Mouse (Mus musculus): ENCODE data around the gene Sdcbp2. TPM values are rescaled to one million over a fixed set of nuclear protein-coding genes. Genes with fewer than 3 reads are reported as not detected.
"Not testable (repeated sequence)": the region's sequence is repeated elsewhere in the genome, so short reads cannot be mapped to it uniquely, and the experiment has no call there.

The Sdcbp2 gene
- total RNA-seq, 2 experiments from 2014 or later: 0.80 to 2.0 TPM

DNA sequence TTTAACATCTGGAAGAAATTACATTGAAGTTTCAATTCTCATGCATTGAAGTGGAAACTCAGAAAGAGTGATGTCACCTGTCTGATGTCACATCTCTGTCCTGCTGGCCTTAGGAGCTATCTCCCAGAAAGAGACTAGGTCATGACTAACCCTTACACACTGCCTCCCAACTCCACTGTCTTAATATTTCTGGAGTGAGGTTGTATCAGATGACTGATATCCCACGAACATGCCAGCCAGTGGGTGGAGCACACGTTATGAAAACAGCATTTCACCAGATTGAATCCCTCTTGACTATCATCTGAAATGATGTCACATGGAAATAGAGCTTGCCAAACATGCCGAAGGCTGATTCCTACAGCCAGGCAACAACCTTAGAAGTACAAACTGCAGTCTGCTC is 7.4 kb upstream of the Sdcbp2 start:
- DNase-seq (ENCODE audit: low spot score in 2 of 2): no peak

DNA sequence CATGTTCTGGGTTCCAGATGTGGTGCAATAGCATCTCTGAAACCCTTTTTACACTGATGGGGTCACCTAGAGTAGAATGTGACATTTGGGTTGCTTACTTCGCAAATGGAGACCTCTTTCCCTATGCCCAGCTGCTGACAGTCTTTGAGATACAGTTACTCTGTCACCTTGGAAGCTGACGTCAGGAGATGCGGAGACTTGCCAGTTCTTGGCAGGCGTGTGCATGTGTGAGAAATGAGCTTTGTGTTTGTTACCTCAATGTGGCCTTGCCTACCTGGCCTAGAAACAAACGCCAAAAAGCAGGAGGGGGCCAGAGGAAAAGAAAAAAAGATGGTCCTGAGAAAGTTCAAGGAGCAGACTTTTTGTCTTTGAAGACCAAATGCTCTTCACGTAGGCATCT is 5.6 kb upstream of the Sdcbp2 start:
- no peak for DNase-seq (ENCODE audit: low spot score in 2 of 2)

DNA sequence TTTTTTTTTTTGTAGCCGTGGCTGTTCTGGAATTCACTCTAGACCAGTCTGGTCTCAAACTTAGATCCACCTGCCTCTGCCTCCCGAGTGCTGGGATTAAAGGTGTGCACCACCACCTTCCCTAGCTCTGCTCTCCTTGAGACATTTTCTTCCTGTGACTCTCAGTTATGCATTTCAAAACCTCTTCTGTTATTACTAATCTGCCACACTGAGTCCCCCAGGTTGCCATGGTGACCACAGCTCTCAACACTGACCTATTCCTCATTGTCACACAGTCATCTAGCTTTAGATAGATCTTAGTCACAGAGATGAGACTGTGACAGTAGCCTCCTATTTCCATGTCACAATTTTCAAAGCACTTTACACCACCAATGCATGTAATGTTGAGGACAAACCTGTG is 3.0 kb upstream of the Sdcbp2 start:
- peak in 1 of 2 experiments; percentile 38 for DNase-seq (ENCODE audit: low spot score in 2 of 2)

DNA sequence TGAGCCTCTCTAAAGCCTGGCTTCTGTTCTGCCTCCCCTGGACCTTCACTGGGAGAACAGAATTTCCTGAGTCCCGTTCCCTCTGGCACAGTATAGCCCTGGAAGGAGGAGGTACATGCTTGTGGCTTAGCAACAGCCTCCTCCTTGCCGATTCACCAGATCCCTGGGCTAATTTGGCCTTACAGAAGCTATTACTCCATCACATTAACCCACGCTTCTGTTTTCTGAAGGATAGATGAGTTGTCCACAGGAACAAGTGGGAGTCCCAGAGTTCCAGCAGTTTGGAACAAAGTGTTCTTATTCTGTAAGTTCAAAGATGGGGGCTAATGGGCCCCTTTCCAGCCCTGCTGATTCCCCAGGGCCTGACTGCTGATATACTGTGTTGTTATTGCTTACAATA is 1.2 kb downstream of the Sdcbp2 start:
- DNase-seq (ENCODE audit: low spot score in 2 of 2): no peak

DNA sequence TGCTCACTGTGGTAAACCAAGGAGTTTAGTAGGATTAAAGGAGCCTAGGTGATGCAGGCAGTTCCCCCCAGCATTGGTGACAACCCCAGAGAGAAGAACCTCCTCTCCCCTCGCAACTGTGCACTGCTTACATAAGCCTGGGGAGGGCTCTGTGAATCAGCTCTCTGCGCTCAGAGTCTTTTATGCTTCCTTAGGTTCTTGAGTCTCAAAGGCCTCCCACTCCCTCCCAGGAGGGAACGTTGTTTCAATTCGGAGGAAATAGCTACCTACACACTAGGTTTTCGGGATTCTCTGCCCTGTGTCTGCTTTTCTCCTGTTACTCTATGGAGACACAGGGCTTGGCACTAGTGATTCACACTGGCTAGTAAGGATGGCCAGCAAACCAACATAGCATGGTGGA is 2.2 kb downstream of the Sdcbp2 start:
- DNase-seq (ENCODE audit: low spot score in 2 of 2): no peak

DNA sequence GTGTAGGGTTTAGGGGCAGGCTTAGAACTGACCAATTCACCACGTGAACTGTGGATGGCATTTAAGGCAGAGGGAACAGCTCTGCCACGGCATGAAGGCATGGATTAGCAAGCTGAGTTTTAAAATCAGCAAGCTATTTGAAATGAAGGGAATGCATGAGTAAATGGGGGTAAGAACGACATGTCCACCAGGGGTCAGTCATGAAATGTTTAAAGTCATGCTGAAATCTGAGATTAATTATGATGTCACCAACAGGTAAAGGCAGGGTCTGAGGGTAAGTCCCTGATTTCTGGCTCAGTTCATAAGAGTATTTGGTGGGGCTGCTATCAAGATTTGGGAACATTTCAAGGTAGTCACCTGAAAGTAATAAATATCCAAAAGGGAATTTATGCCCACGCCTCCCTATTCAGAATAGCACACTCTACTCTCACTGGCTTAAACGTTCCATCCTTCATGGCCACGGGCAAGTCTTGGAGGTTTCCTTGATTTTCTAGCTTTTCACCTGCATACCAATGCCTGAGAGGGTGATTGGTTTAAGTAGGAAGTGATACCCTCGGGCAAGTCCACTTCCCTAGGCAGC is 2.8 kb downstream of the Sdcbp2 start:
- no peak for DNase-seq (ENCODE audit: low spot score in 2 of 2)

DNA sequence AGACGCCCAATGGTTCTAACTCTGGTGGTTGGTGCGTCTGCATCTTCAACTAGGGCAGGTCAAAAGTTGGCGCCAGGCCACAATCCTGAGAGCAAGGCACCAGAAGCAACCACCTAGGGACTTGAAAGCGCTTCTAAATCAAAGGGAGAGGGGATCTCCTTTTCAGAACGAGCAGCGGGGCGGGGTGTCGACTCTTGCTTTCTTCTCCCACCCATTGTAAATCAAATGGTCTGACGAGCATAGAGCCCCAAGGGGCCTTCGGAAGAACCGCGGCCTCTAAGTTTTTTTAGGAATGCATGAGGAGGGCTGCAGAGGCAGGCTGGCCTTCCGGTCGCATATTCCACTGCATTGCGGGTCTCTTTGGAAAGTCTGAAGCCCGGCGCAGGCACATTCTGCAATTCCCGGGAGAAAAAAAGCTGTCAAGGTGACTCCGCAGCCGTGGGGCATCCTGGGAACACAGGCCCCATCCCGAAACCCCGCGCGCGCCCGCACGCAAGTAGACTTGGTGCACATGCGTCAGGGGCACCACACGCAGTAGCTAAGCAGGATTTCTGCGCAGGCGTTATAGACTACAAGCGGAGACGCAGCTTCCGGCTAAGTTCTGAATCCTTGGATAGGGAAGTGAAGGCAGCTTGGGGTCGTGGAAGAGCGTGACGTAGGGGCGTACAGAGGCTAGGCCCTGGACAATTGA is 3.4 kb downstream of the Sdcbp2 start:
- peak; percentile 75 to 80 for DNase-seq (ENCODE audit: low spot score in 2 of 2)

DNA sequence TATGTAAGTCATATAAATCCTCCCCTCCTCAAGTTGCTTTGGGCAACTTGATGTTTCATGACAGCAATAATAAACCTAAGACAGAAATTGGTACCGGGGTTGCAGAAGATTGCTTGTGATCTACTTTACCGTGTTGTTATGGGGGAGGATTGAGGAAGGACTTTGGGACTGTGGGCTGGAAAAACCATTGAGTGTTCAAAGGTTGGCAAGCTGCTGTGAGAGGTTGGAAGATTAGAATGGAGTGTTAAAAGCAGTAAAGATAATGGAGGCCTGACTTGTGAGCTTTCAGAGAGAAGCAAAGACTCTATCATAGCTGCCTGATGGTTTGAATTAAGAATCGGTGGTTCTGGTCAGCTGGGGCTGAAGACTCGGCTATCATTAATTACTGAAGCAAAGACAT is 6.8 kb downstream of the Sdcbp2 start:
- no peak for DNase-seq (ENCODE audit: low spot score in 2 of 2)

DNA sequence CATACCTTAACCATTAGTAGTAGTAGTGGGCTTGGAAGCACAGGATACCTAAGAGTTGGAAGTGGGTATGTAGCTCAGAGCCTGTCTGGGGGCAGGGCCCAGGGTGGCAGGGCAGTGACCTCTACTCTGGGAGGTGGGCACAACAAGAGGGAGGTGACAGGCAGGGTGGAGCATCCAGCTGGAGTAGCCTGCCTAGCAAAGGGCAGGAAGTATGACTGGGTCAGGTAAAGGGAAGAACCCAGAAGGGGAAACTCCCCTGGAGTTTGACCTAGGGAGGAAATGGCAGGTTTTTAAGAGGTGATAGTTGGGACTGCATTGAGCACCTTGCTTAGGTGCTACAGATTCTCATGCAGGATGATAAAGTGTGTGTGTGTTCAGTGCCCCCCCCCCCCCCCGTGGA is 8.5 kb downstream of the Sdcbp2 start:
- DNase-seq (ENCODE audit: low spot score in 2 of 2): no peak

DNA sequence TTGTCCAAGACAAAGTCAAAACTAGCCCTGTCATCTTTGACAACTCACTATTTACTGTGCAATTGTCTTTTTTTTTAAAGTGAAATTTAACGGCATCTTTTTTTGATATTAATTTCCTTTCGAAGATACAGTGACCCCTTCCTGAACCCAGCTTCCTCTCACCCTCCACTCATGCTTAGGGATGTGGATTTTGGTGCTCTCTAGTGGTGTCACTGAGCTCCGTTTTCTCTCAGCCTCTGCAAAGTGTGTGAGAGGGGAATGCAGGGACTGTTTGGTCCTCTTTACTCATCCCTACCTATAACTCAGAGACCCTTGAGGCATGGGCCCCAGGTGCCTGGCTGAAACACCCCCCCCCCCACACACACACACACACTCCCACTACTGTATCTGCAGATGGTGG is 13.5 kb downstream of the Sdcbp2 start:
- DNase-seq (ENCODE audit: low spot score in 2 of 2): no peak

DNA sequence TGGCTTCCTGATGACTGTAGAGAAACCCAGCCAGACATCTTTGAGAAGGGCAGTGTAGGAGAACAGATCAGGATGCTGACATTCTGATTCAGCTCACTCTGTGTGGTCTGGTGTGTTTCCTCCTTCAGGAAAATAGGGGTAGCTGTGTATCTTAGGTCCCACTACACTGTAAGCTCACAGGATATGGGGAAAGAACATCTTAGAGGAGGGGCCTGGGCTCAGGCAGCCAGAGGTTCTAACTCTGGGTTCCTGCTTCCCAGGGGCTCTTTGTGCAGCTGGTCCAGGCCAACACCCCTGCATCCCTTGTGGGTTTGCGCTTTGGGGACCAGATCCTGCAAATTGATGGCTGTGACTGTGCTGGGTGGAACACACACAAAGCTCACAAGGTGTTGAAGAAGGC is 14.4 kb downstream of the Sdcbp2 start:
- no peak for DNase-seq (ENCODE audit: low spot score in 2 of 2)

DNA sequence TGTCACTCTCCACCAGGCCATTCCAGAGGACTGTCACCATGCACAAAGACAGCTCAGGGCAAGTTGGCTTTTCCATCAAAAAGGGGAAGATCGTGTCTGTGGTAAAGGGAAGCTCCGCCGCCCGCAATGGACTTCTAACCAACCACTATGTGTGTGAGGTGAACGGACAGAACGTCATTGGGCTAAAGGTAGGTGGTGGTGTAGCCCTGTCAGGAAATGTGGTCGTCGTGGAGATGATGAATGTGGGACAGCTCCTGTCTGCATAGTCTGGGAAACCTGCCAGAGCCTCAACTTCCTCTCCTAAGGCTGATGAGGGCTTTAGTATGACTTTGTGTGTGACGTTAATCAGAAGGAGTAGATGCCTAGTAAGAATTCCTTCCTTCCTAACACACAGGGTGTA is 14.9 kb downstream of the Sdcbp2 start:
- DNase-seq (ENCODE audit: low spot score in 2 of 2): no peak

DNA sequence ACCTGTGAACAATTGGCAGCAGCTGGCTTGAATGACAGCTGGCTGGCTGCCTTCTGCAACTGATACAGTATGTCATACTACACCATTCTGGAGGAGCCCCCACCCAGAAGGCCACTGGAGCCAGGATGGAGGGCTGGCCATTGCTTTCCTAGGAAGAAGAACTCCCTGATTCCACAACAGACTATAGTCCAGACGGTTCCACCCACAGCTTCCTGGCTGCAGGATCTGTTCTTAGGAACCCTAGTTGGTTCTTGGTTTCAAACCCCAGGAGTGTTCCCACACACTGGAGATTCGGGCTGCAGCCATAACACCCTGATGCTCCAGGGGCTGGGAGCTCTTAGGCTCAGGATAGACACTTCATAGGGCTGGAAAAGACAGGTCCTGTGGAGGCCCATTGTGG is 25.6 kb downstream of the Sdcbp2 start:
- DNase-seq (ENCODE audit: low spot score in 2 of 2): no peak

DNA sequence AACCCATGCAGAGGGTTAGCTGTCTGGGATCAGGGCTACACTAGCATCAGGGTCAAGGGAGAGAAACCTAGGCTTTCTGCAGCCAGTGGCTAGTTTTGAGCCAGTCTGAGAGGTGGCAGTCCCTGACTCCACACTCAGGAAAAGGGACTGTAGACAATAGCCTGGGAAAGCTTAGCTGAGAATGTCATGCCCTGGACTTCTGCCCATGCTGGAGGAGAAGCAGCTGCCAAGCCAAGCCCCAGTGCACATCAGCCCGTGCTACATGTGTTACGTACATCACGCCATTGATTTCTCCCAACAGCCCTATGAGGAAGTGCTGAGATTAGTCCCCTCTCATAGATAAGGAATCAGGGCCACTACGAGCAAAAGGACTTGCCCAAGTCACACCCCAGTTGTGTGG is 29.7 kb downstream of the Sdcbp2 start:
- DNase-seq (ENCODE audit: low spot score in 2 of 2): no peak

DNA sequence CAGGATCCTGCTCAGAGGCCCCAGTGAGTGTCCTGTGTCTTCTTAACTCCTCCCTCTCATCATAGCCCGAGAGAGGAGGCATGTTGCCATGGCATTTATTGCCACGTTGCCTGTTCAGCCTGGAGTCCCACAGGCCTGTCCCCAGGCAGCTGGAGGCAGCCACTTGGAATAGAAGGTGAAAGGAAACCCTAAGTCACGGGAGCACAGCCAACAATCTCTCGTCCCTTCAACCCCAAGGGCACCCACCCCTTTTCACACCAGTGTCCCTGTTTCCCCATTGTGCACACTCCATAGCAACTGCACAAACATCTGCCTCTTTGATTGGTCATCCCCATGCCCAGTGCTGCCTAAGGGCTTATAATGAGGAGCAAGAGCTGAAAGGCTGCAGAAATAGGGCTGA is 31.2 kb downstream of the Sdcbp2 start:
- DNase-seq (ENCODE audit: low spot score in 2 of 2): no peak

DNA sequence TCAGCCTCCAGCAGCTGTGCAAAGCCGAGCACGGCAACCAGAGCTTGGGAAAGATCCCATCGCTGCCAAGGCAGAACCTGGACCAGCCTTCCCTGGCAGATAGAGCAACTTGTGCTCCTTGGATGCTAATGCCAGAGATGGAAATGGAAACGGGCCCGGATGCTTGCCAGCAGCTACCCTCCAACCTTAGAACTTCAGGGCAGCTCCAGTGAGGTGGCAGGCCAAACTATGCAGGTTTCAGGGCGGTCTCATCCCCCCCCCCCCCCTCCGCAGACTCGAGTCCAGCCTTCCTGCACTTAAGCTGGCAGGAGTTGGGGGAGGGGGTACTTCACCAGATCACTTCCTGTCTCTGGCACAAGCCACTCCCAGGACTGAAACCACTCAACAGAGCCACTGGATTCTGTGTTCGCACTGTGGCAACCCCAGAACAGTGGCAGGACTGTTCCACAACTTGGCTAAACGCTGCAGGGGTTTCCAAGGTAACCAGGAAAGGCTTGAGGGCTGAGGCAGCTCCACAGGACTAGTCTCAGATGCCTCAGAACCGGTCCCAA is 33.1 kb downstream of the Sdcbp2 start:
- no peak for DNase-seq (ENCODE audit: low spot score in 2 of 2)

DNA sequence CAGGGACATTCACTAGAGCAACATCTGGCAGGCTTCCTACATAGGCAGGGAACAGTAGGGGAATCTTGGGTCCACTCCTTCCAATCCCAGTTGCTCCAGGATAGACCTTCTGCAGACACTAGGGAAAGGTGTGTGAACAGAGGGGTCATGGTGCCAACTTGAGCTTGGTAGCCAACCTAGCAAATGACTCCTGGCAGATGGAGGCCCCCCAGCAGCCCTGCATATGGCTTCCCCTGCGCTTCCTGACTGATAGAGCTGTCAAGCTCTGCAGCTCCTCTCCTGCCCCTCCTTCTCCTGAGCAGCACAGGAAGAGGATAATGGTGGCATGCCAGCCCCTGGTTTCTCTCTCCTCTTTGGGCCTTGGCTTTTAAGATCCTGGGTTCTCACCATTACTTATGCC is 36.0 kb downstream of the Sdcbp2 start:
- DNase-seq (ENCODE audit: low spot score in 2 of 2): no peak

DNA sequence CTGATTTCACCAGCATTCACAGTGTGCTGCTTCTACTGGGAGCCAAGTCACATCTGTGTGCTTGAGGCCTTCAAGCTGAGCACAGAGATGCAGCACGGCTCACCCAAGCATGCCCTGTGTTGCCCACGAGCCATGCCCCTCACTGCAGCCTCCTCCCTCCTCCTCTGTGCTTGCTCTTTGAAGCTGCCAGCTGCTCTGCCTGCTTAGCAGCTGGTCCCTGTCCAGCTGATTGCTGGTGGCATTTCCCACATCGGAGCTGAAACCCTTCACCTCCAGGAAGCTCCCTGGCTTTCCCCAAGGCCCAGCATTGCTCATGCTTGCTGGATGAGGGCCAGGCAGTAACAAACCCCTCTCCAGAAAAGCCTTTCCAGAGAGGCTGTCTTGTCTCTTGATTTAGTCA is 37.6 kb downstream of the Sdcbp2 start:
- no peak for DNase-seq (ENCODE audit: low spot score in 2 of 2)

DNA sequence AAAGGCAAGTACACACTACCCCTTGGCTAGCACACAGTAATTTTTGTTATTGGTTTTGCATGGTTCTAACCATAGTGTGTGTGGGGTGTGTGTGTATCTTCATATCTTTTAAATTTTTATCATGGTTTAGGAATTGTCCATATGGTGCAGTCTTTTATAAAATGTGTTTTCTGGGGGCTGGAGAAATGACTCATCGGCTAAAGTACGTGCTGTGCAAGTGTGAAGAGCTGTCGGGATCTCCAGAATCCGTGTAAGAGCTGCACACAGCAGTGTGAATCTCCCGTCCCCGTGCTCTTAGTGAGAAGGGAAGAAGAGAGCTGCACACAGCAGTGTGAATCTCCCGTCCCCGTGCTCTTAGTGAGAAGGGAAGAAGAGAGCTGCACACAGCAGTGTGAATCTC is 43.4 kb downstream of the Sdcbp2 start:
- DNase-seq (ENCODE audit: low spot score in 2 of 2): not testable (repeated sequence)

DNA sequence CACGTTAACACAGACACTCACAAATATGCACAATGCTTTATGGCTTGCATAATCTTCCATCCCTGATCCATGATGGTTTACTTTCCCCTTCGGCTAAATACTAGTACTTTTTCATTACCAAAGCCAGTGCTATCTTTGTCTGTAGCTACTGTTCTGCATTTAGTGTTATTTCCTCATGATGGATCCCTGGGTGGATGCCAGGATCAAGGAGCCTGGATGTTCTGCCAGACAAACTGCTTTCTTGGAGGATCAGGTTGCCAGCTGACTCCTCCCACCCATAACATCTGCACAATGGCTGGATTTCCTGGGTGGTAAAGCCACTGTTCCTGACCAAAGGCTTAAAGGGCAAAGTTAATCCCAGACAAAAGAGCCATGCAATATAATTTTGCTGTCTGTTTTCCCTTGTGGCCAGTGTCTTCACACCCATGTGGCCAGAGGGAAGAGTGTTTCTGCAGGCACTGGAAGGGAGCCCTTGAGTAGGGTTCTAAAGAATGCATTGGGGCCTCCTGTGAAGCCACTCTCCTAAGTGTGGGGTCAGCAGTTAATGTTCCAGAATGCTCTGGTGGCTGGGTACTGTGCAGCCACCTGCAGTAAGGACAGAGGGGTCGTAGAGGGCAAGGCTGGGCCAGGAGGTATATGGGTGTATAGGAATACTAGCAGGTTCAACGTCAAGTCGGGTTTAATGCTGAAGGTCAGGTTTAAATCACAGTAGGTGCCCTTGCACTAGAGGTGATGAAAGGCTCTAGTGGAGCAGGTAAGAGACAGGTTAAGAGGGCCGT is 44.3 kb downstream of the Sdcbp2 start:
- no peak for DNase-seq (ENCODE audit: low spot score in 2 of 2)

DNA sequence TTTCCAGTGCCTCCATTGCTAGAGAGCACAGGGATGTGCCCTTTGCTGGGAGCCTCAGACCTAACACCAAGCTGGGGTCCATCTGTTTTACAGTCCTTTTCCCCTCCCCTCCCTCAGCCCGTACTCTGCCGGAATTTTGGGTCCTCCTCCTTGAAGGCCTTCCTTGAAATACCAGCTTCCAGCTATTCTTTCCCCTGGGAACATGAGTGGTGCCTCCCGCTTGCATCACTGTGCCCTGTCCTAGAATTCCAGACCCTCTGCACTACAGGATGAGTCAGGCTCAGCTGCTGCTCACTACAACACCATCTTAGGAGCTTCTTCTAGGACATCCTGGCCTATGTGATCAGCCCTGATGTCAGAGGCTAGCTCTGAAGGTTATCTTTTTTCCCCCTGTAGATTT is 51.4 kb downstream of the Sdcbp2 start:
- no peak for DNase-seq (ENCODE audit: low spot score in 2 of 2)

DNA sequence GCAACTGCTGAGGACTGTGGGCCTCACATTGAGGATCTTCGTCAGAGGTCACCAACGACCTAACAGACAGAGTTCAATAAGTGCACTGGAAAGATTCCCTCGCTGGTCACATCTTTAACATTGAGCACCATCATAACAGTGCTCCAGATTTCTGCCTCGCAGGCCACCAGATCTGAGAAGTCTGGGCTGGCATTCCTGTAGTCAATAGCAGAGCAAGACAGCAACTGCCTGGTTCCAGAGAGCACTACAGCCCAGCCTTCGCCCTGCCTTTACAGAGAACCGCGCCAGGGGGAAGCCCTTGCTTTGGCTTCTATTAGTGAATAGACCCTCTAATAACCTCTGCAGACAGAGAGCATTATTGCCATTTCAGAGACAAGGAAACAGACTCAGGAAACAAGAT is 53.9 kb downstream of the Sdcbp2 start:
- no peak for DNase-seq (ENCODE audit: low spot score in 2 of 2)
